Mouse (Mus musculus) bone marrow, adult 2 months (tissue): Measurements from ENCODE around the gene Sphk2.

ENCODE experiments used
- CTCF ChIP-seq: fragments of 200-500 bp; IDR thresholded peaks from 2 replicates; pipeline ENCODE4 v1.5.1; 2011; ENCODE audit warnings: low read length, control low read depth; ENCODE audit not compliant: control insufficient read depth, insufficient read depth
- POLR2A ChIP-seq: fragments of 200-500 bp; IDR thresholded peaks from 2 replicates; pipeline ENCODE4 v1.6.1; 2011; ENCODE audit warnings: low read depth, mild to moderate bottlenecking, control low read depth, low read length, borderline replicate concordance; ENCODE audit not compliant: control insufficient read depth

DNA sequence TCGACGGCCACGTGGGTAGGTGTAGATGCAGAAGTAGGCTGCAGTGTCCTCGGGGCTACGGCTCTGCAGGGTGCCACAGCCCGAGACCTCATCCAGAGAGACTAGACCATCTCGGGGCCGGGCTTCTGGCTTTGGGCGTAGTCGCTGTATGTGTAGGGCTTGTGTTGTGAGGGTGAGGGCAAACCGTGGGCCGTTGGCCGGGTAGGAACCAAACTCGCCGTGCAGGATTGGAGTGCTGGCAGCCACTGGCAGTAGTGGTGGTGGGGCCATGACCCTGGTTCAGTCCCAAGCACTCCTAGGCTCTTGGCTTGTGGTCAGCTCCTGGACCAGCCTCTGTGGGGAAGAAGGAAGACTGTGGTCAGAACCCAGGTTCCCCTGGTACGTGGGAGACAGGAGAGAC lies 4.4 kb downstream of the Sphk2 start:
- TF ChIP-seq CTCF = no peak
- TF ChIP-seq POLR2A = no peak
